Mouse (Mus musculus) midbrain, embryonic 15.5 days (tissue): ENCODE measurements around the gene Ino80b. TPM values are rescaled to one million over a fixed set of nuclear protein-coding genes. Genes with fewer than 3 reads are reported as not detected.
A peak's percentile ranks its signal among the peaks of the same experiment; 100 is the strongest.
"Not testable (repeated sequence)": the region's sequence is repeated elsewhere in the genome, so short reads cannot be mapped to it uniquely, and the experiment has no call there.

Experiments
- ATAC-seq: fragments of 200-750 bp; cut with Nextera tagmentation; replicated peaks from 2 replicates; pipeline ENCODE4 v1.8.0; 2017; ENCODE audit warnings: moderate TSS enrichment
- H3K27ac ChIP-seq: fragments of 300-500 bp; sonication (generic); 2 replicates; pipeline ENCODE4 v1.5.1; 2015; ENCODE audit warnings: mild to moderate bottlenecking, inconsistent platforms
- H3K27me3 ChIP-seq: fragments of 300-500 bp; sonication (generic); replicated peaks from 2 replicates; pipeline ENCODE4 v1.6.1; 2015; ENCODE audit warnings: inconsistent platforms
- H3K36me3 ChIP-seq: fragments of 300-500 bp; sonication (generic); replicated peaks from 2 replicates; pipeline ENCODE4 v1.6.1; 2015; ENCODE audit warnings: inconsistent platforms
- H3K4me1 ChIP-seq: fragments of 300-500 bp; sonication (generic); 2 replicates; pipeline ENCODE4 v1.6.1; 2015; ENCODE audit warnings: inconsistent platforms
- H3K4me2 ChIP-seq: fragments of 300-500 bp; sonication (generic); 2 replicates; pipeline ENCODE4 v1.6.1; 2015; ENCODE audit warnings: inconsistent platforms, mild to moderate bottlenecking, moderate library complexity
- H3K4me3 ChIP-seq: fragments of 300-500 bp; sonication (generic); 2 replicates; pipeline ENCODE4 v1.5.1; 2015; ENCODE audit warnings: mild to moderate bottlenecking, inconsistent platforms
- H3K9ac ChIP-seq: fragments of 300-500 bp; sonication (generic); 2 replicates; pipeline ENCODE4 v1.6.1; 2015; ENCODE audit warnings: mild to moderate bottlenecking, inconsistent platforms
- H3K9me3 ChIP-seq: fragments of 300-500 bp; sonication (generic); 2 replicates; pipeline ENCODE4 v1.6.1; 2016; ENCODE audit warnings: inconsistent platforms
- WGBS: fragments of 180-500 bp; shearing (Covaris S2); methylation state at CpG from one replicate; pipeline ENCODE4 v1.1.7; 2015; ENCODE audit warnings: mixed read lengths; 5-methylcytosine and 5-hydroxymethylcytosine counted together
- polyA plus RNA-seq: library from polyadenylated mRNA; unstranded; fragments of >200 nt; fragmentation: Nextera tagmentation; extraction: Ambion mirVana; gene quantifications from 2 replicates; pipeline ENCODE4 v1.2.1, GENCODE M21; 2015

The Ino80b gene
- polyA plus RNA-seq, result 13.6 and 15.1 TPM in 2 replicates

- Histone ChIP-seq H3K4me1 (peaks cover 34% of the 10 kb centered on the region), H3K4me2 (peak within 1 kb of the TSS; percentile 73), H3K9ac (peak within 1 kb of the TSS; percentile 58), H3K9me3 (no peaks in the 10 kb centered on the region), H3K4me3 (peak within 1 kb of the TSS; percentile 89), H3K27me3 (no peaks in the 10 kb centered on the region), H3K36me3 (no peaks in the 10 kb centered on the region), H3K27ac (peak within 1 kb of the TSS; percentile 64)
- WGBS, result 22% methylated on average over 5 of the region's 5 CpGs
- ATAC-seq, result no peak
Observed at GRCm38 (mm10) chr6:83125331-83125730, at the start of gene Ino80b. Gene Ino80b (minus strand): TSS chr6:83125431.

GRCm38 (mm10) chr6:83172240-83172920 is 47.1 kb upstream of the Ino80b start:
- Histone ChIP-seq H3K4me2 (peak overlapping the region; percentile 44), H3K27ac (peak overlapping the region; percentile 71), H3K9ac (peak overlapping the region; percentile 39), H3K4me3 (peak overlapping the region; percentile 41), H3K27me3 (no peaks in the 10 kb centered on the region), H3K4me1 (peaks cover 52% of the 10 kb centered on the region), H3K36me3 (no peaks in the 10 kb centered on the region), H3K9me3 (no peaks in the 10 kb centered on the region)
- WGBS, result 43% methylated on average over 9 of the region's 9 CpGs
- ATAC-seq, result peak; percentile 82

GRCm38 (mm10) chr6:83171063-83171462 is 45.8 kb upstream of the Ino80b start:
- 75% methylated on average over 5 of the region's 5 CpGs for WGBS

GRCm38 (mm10) chr6:83169872-83170271 is 44.6 kb upstream of the Ino80b start:
- no peak for ATAC-seq
- no peak overlapping the region for H3K4me2 ChIP-seq
- no peaks in the 10 kb centered on the region for H3K27me3 ChIP-seq
- 81% methylated on average over 5 of the region's 5 CpGs for WGBS
- H3K4me1 ChIP-seq, result peaks cover 69% of the 10 kb centered on the region
- H3K9me3 ChIP-seq, result no peaks in the 10 kb centered on the region
- H3K27ac ChIP-seq, result no peak overlapping the region
- H3K36me3 ChIP-seq, result no peaks in the 10 kb centered on the region
- no peak overlapping the region; the same call in 1 of the 2 replicates for H3K9ac ChIP-seq
- H3K4me3 ChIP-seq, result no peak overlapping the region

More at GRCm38 (mm10) chr6:83171063-83171462, 45.8 kb upstream of the Ino80b start:
- peak overlapping the region; percentile 44 for H3K4me2 ChIP-seq
- 0 out of 2 replicates have a peak overlapping the region, but pooled peaks have one; percentile 71 for H3K27ac ChIP-seq
- no peak for ATAC-seq
- H3K4me1 ChIP-seq, result peaks cover 65% of the 10 kb centered on the region
- peak overlapping the region; percentile 41 for H3K4me3 ChIP-seq
- H3K9ac ChIP-seq, result peak overlapping the region; percentile 8; the same call in 1 of the 2 replicates
- H3K36me3 ChIP-seq, result no peaks in the 10 kb centered on the region
- H3K27me3 ChIP-seq, result no peaks in the 10 kb centered on the region
- H3K9me3 ChIP-seq, result no peaks in the 10 kb centered on the region

- Histone ChIP-seq H3K27ac (peak overlapping the region; percentile 94), H3K27me3 (peaks cover 18% of the 10 kb centered on the region), H3K4me2 (peak overlapping the region; percentile 84), H3K9me3 (no peaks in the 10 kb centered on the region), H3K4me1 (peaks cover 67% of the 10 kb centered on the region), H3K4me3 (peak overlapping the region; percentile 65), H3K9ac (peak overlapping the region; percentile 82), H3K36me3 (no peaks in the 10 kb centered on the region)
- ATAC-seq, result peak; percentile 51
- under 1% methylated on average over 12 of the region's 12 CpGs for WGBS
Observed at GRCm38 (mm10) chr6:83166243-83166630, 41.0 kb upstream of the Ino80b start.

GRCm38 (mm10) chr6:83165607-83166242 is 40.5 kb upstream of the Ino80b start, which contains the start of gene Dctn1:
Gene Dctn1 (plus strand): TSS chr6:83165920.
- peaks cover 62% of the 10 kb centered on the region for H3K4me1 ChIP-seq
- H3K36me3 ChIP-seq, result no peaks in the 10 kb centered on the region
- H3K27me3 ChIP-seq, result peaks cover 23% of the 10 kb centered on the region
- peak within 1 kb of the TSS; percentile 82 for H3K9ac ChIP-seq
- peak within 1 kb of the TSS; percentile 65 for H3K4me3 ChIP-seq
- WGBS, result under 1% methylated on average over 57 of the region's 58 CpGs
- H3K4me2 ChIP-seq, result peak within 1 kb of the TSS; percentile 84
- H3K9me3 ChIP-seq, result no peaks in the 10 kb centered on the region
- ATAC-seq, result peak; percentile 84
- H3K27ac ChIP-seq, result peak within 1 kb of the TSS; percentile 94

- H3K9ac ChIP-seq, result peak overlapping the region; percentile 82
- 3% methylated on average over 6 of the region's 6 CpGs for WGBS
Observed at GRCm38 (mm10) chr6:83165026-83165606, 39.9 kb upstream of the Ino80b start.

GRCm38 (mm10) chr6:83162701-83163100 is 37.5 kb upstream of the Ino80b start:
- Histone ChIP-seq H3K27ac (no peak overlapping the region), H3K9ac (no peak overlapping the region), H3K4me2 (peak overlapping the region; percentile 44), H3K4me3 (peak overlapping the region; percentile 25), H3K9me3 (no peaks in the 10 kb centered on the region), H3K27me3 (peaks cover 32% of the 10 kb centered on the region), H3K36me3 (no peaks in the 10 kb centered on the region), H3K4me1 (peaks cover 38% of the 10 kb centered on the region)
- 2% methylated on average over 8 of the region's 8 CpGs for WGBS
- no peak for ATAC-seq

More at GRCm38 (mm10) chr6:83165026-83165606, 39.9 kb upstream of the Ino80b start:
- peak overlapping the region; percentile 94 for H3K27ac ChIP-seq
- peak; percentile 53 for ATAC-seq
- peak overlapping the region; percentile 65 for H3K4me3 ChIP-seq
- no peaks in the 10 kb centered on the region for H3K9me3 ChIP-seq
- peaks cover 29% of the 10 kb centered on the region for H3K27me3 ChIP-seq
- peak overlapping the region; percentile 84 for H3K4me2 ChIP-seq
- no peaks in the 10 kb centered on the region for H3K36me3 ChIP-seq
- peaks cover 56% of the 10 kb centered on the region for H3K4me1 ChIP-seq

- no peak overlapping the region for H3K27ac ChIP-seq
- H3K9ac ChIP-seq, result peak overlapping the region; percentile 2; the same call in 1 of the 2 replicates
- H3K4me2 ChIP-seq, result peak overlapping the region; percentile 44
- no peaks in the 10 kb centered on the region for H3K36me3 ChIP-seq
- no peak for ATAC-seq
- H3K4me1 ChIP-seq, result peaks cover 32% of the 10 kb centered on the region
- H3K27me3 ChIP-seq, result peaks cover 32% of the 10 kb centered on the region
- H3K4me3 ChIP-seq, result peak overlapping the region; percentile 25
- no peaks in the 10 kb centered on the region for H3K9me3 ChIP-seq
- 1% methylated on average over 49 of the region's 49 CpGs for WGBS
Observed at GRCm38 (mm10) chr6:83161921-83162641, 36.9 kb upstream of the Ino80b start.

GRCm38 (mm10) chr6:83161442-83161841 is 36.2 kb upstream of the Ino80b start:
- peak overlapping the region; percentile 25 for H3K4me3 ChIP-seq

GRCm38 (mm10) chr6:83159456-83159855 is 34.2 kb upstream of the Ino80b start:
- H3K27ac ChIP-seq, H3K4me2 ChIP-seq, H3K9me3 ChIP-seq, H3K4me3 ChIP-seq, H3K9ac ChIP-seq, ATAC-seq, H3K36me3 ChIP-seq: not testable (repeated sequence)
- peaks cover 34% of the 10 kb centered on the region for H3K4me1 ChIP-seq
- 40% methylated on average over 3 of the region's 3 CpGs for WGBS
- peaks cover 32% of the 10 kb centered on the region for H3K27me3 ChIP-seq

More at GRCm38 (mm10) chr6:83161442-83161841, 36.2 kb upstream of the Ino80b start:
- no peaks in the 10 kb centered on the region for H3K9me3 ChIP-seq
- no peak overlapping the region for H3K27ac ChIP-seq
- WGBS, result 8% methylated on average over 19 of the region's 19 CpGs
- 0 out of 2 replicates have a peak overlapping the region, but pooled peaks have one; percentile 2 for H3K9ac ChIP-seq
- peaks cover 31% of the 10 kb centered on the region for H3K4me1 ChIP-seq
- peak overlapping the region; percentile 44 for H3K4me2 ChIP-seq
- no peak for ATAC-seq
- peaks cover 32% of the 10 kb centered on the region for H3K27me3 ChIP-seq
- H3K36me3 ChIP-seq, result no peaks in the 10 kb centered on the region
